Mouse (Mus musculus) forebrain, embryonic 12.5 days (tissue): ENCODE data around the gene Calcb. TPM values are rescaled to one million over a fixed set of nuclear protein-coding genes. Genes with fewer than 3 reads are reported as not detected.

Experiments used
- ATAC-seq: fragments of 200-750 bp; cut with Nextera tagmentation; 2 replicates; pipeline ENCODE4 v1.8.0; 2017; ENCODE audit warnings: moderate TSS enrichment; ENCODE audit not compliant: low FRiP score
- H3K27ac ChIP-seq: fragments of 300-500 bp; sonication (generic); 2 replicates; pipeline ENCODE4 v1.5.1; 2016; ENCODE audit warnings: mild to moderate bottlenecking
- H3K27me3 ChIP-seq: fragments of 300-500 bp; sonication (generic); 2 replicates; pipeline ENCODE4 v1.6.1; 2016; ENCODE audit warnings: mild to moderate bottlenecking
- H3K36me3 ChIP-seq: fragments of 300-500 bp; sonication (generic); replicated peaks from 2 replicates; pipeline ENCODE4 v1.6.1; 2016; ENCODE audit warnings: mild to moderate bottlenecking
- H3K4me1 ChIP-seq: fragments of 300-500 bp; sonication (generic); 2 replicates; pipeline ENCODE4 v1.6.1; 2016
- H3K4me2 ChIP-seq: fragments of 300-500 bp; sonication (generic); 2 replicates; pipeline ENCODE4 v1.6.1; 2016; ENCODE audit warnings: mild to moderate bottlenecking, moderate library complexity
- H3K4me3 ChIP-seq: fragments of 300-500 bp; sonication (generic); replicated peaks from 2 replicates; pipeline ENCODE4 v1.5.1; 2016; ENCODE audit warnings: mild to moderate bottlenecking
- H3K9ac ChIP-seq: fragments of 300-500 bp; sonication (generic); 2 replicates; pipeline ENCODE4 v1.6.1; 2016; ENCODE audit warnings: mild to moderate bottlenecking
- H3K9me3 ChIP-seq: fragments of 300-500 bp; sonication (generic); 2 replicates; pipeline ENCODE4 v1.6.1; 2016
- WGBS: fragments of 180-500 bp; shearing (Covaris S2); methylation state at CpG from one replicate; pipeline ENCODE4 v1.1.7; 2016; 5-methylcytosine and 5-hydroxymethylcytosine counted together
- polyA plus RNA-seq: library from polyadenylated mRNA; unstranded; fragments of >200 nt; fragmentation: Nextera tagmentation; extraction: Ambion mirVana; gene quantifications from 2 replicates; pipeline ENCODE4 v1.2.1, GENCODE M21; 2016

Gene Calcb
- polyA plus RNA-seq, 1 experiment from 2014 or later: 0.40 TPM

DNA sequence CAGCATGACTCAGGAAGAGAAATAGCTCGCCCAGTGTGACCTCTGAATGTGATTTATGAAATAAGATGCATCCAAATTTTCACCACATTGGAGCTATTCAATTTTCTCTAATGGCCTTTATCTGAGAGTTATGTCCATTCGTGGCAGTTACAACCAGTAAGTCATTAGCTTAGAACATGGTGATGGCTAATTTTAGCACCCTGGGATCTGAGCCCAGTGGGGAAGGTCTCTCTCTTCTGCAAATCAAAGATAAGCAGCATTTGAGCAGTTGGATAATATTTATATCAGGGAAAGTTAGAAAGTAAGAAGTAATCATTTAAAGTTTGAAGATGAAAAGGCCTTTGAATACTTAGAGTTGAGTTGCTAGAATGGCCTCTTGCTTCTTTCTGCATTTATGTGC is 44.2 kb downstream of the Calcb start:
- WGBS: 82% methylated on average over 2 of the region's 2 CpGs
- Histone ChIP-seq H3K4me1 (no peaks in the 10 kb centered on the region), H3K27ac (no peak overlapping the region), H3K27me3 (no peaks in the 10 kb centered on the region), H3K4me2 (no peak overlapping the region), H3K9me3 (no peaks in the 10 kb centered on the region), H3K4me3 (no peak overlapping the region), H3K9ac (no peak overlapping the region), H3K36me3 (no peaks in the 10 kb centered on the region)
- ATAC-seq: no peak

- Histone ChIP-seq H3K9ac (no peak overlapping the region), H3K27ac (no peak overlapping the region), H3K9me3 (no peaks in the 10 kb centered on the region), H3K4me1 (no peaks in the 10 kb centered on the region), H3K4me2 (no peak overlapping the region), H3K36me3 (no peaks in the 10 kb centered on the region), H3K27me3 (no peaks in the 10 kb centered on the region), H3K4me3 (no peak overlapping the region)
- no peak for ATAC-seq
- 90% methylated on average over 3 of the region's 3 CpGs for WGBS
Observed at GRCm38 (mm10) chr7:114765273-114765672, 46.8 kb downstream of the Calcb start.

DNA sequence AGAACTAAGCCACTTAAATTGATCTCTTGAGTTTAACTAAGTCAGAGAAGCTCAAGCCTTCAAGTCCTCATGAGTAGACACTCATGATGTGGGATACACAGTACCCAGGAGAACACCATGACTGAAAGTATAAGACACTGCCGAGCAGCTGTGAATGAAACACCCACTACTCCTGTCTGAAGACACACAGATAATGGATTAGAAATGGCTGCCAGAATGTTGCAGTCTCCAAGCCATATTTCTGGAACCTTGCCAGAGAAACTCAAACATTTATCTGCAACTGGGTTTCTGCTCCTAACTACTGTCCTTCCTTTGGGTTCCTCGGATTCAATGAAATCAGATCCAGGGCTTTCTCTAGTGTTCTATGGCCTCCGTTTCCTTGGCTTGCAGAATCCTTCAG is 48.1 kb downstream of the Calcb start:
- Histone ChIP-seq H3K27me3 (no peaks in the 10 kb centered on the region), H3K36me3 (no peaks in the 10 kb centered on the region), H3K4me1 (no peaks in the 10 kb centered on the region), H3K9me3 (no peaks in the 10 kb centered on the region), H3K9ac (no peak overlapping the region), H3K27ac (no peak overlapping the region), H3K4me3 (no peak overlapping the region), H3K4me2 (no peak overlapping the region)
- 90% methylated on average over 3 of the region's 3 CpGs for WGBS
- no peak for ATAC-seq

DNA sequence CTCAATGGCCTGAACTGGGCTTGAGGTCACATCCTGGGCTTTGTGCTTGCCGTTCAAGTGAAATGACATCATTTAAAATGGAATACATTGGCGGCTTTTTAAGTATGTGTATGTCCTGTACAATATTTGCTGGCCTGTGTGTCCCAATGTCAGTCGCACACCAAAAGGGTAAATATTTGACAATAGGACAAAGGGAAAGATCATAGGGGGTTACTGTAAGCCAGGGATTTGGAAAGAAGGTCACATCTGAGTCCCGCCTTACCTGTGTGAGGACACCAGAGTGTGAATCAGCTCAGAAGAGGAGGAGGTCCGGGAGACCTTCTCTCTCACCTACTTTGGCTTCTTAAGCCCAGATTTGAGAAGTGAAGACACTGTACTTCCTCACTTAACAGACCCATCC is 50.1 kb downstream of the Calcb start:
- H3K4me2 ChIP-seq: no peak overlapping the region
- no peaks in the 10 kb centered on the region for H3K9me3 ChIP-seq
- no peaks in the 10 kb centered on the region for H3K36me3 ChIP-seq

GRCm38 (mm10) chr7:114769041-114769440 is 50.6 kb downstream of the Calcb start:
- H3K36me3 ChIP-seq: no peaks in the 10 kb centered on the region
- H3K27ac ChIP-seq: no peak overlapping the region
- no peak overlapping the region for H3K4me3 ChIP-seq
- no peaks in the 10 kb centered on the region for H3K4me1 ChIP-seq
- H3K4me2 ChIP-seq: no peak overlapping the region
- WGBS: 91% methylated on average over 4 of the region's 4 CpGs
- no peaks in the 10 kb centered on the region for H3K9me3 ChIP-seq
- ATAC-seq: no peak
- H3K9ac ChIP-seq: no peak overlapping the region
- H3K27me3 ChIP-seq: no peaks in the 10 kb centered on the region

More for the DNA sequence above, 50.1 kb downstream of the Calcb start:
- WGBS: 91% methylated on average over 5 of the region's 5 CpGs
- no peak for ATAC-seq
- Histone ChIP-seq H3K27ac (no peak overlapping the region), H3K9ac (no peak overlapping the region), H3K4me1 (no peaks in the 10 kb centered on the region), H3K4me3 (no peak overlapping the region), H3K27me3 (no peaks in the 10 kb centered on the region)

GRCm38 (mm10) chr7:114770586-114770985 is 52.1 kb downstream of the Calcb start:
- no peak overlapping the region for H3K4me2 ChIP-seq
- H3K4me3 ChIP-seq: no peak overlapping the region
- no peaks in the 10 kb centered on the region for H3K36me3 ChIP-seq
- ATAC-seq: no peak
- no peaks in the 10 kb centered on the region for H3K9me3 ChIP-seq
- no peak overlapping the region for H3K9ac ChIP-seq
- no peaks in the 10 kb centered on the region for H3K4me1 ChIP-seq
- no peaks in the 10 kb centered on the region for H3K27me3 ChIP-seq
- no peak overlapping the region for H3K27ac ChIP-seq
- WGBS: 97% methylated on average over 3 of the region's 3 CpGs

GRCm38 (mm10) chr7:114771801-114772200 is 53.4 kb downstream of the Calcb start:
- Histone ChIP-seq H3K27me3 (no peaks in the 10 kb centered on the region), H3K4me1 (no peaks in the 10 kb centered on the region), H3K4me2 (no peak overlapping the region), H3K9ac (no peak overlapping the region), H3K4me3 (no peak overlapping the region), H3K27ac (no peak overlapping the region), H3K9me3 (no peaks in the 10 kb centered on the region), H3K36me3 (no peaks in the 10 kb centered on the region)
- ATAC-seq: no peak
- 78% methylated on average over 7 of the region's 7 CpGs for WGBS

Other genes starting within 250 kb of the Calcb start
- 0.95 and 1.2 TPM in 2 replicates for gene Cyp2r1, start 155.7 kb upstream of the Calcb start, polyA plus RNA-seq
- 14.8 and 16.7 TPM in 2 replicates for gene Calca, start 82.3 kb upstream of the Calcb start, polyA plus RNA-seq
- 0.69 and 0.74 TPM in 2 replicates for gene Insc, start 25.1 kb downstream of the Calcb start, polyA plus RNA-seq